In the genomic region with DNA sequence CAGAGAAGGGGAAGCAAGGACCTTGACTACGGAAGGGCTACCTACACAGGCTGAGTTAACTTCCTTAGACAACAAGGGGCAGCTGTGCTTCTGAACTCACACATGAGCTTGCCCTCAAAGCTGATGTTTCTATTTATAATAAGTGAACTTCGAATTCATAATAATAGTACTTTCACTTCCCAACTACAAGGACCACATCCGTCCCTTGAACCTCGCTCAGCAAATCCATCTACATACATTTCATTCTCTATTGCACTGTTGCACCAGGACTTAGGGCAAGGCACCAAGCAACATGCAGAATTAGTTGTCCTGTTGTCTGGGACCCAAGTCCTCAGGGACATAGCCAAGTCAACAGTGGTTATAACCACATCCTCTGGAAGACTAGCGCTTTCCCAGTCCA, we compare ENCODE assay signal across 17 mouse cellular contexts.
DNase-seq lines count a peak whose midpoint lies in the region; TF ChIP-seq lines count a peak whose summit lies in the region.
"Had no signal": no experiment of that assay in that cellular context is flagged by ENCODE, and none has a peak within 500 bp of the region (broad histone marks: within the 10 kb centered on the region; RNA-seq: fewer than 3 reads in every experiment).

No protein-coding gene starts in this region.

- H3K27me3 ChIP-seq in CH12.LX (replicated peaks), result no peaks in the 10 kb centered on the region
- H3K27me3 ChIP-seq: limb, embryonic 15.5 days had no signal

- peaks cover 0 to 51% of the 10 kb centered on the region in 2 experiments; a peak in 2 of 4 replicates for H3K4me1 ChIP-seq in CH12.LX (ENCODE audit: control insufficient read depth in 1 of 2, insufficient read depth in 2 of 2)
- H3K4me1 ChIP-seq: limb, embryonic 15.5 days had no signal

- in situ Hi-C loops in CH12.LX (cut with MboI; ENCODE audit: low pct_ligation_motif_present, low pct_unique_long_range_greater_than_20kb, low sequenced_read_pairs), result loop anchor here (25.0 kb wide), 3 partner anchors 331 to 844 kb away; no protein-coding TSS in a partner anchor

- H3K27ac ChIP-seq in CH12.LX (ENCODE audit: insufficient read depth, low read depth) (no peak overlapping the region), macrophage (peak overlapping the region; percentile 75)
- H3K27ac ChIP-seq: heart, adult 2 months; kidney, postnatal 0 days; layer of hippocampus, adult 2 months; limb, embryonic 15.5 days; midbrain, embryonic 10.5 days had no signal

- DNase-seq in heart, adult 11 months, result peak; percentile 95
- no peak for DNase-seq in heart, postnatal 14 days
- peak; percentile 94 for DNase-seq in CH12.LX (ENCODE audit: extremely low read depth)
- peak; percentile 41 for DNase-seq in skeletal muscle tissue, adult 2 months (ENCODE audit: low read depth, low spot score)
- no peak for DNase-seq in gastrocnemius, adult 18-20 months (ENCODE audit: low spot score)
- no peak for DNase-seq in thymus, adult 18-20 months
- DNase-seq: cerebellum, postnatal 10 days; heart, postnatal 4 days; kidney, adult 11 months; lung, postnatal 10 days; thymus, postnatal 25 days had no signal

- H3K4me2 ChIP-seq in CH12.LX (ENCODE audit: insufficient read depth, low read depth, poor library complexity, severe bottlenecking), result no peak overlapping the region
- H3K4me2 ChIP-seq: limb, embryonic 15.5 days had no signal

- no peaks in the 10 kb centered on the region for H3K36me3 ChIP-seq in CH12.LX (replicated peaks in 1 of 2; ENCODE audit: control insufficient read depth in 1 of 2, insufficient read depth in 1 of 2, low read length in 1 of 2)
- H3K36me3 ChIP-seq in macrophage (ENCODE audit: inconsistent target), result no peaks in the 10 kb centered on the region
- H3K36me3 ChIP-seq: limb, embryonic 15.5 days; midbrain, embryonic 10.5 days had no signal

- no peaks in the 10 kb centered on the region for H3K9me3 ChIP-seq in CH12.LX (replicated peaks; ENCODE audit: low read length)
- H3K9me3 ChIP-seq: limb, embryonic 15.5 days; midbrain, embryonic 10.5 days had no signal

- TF ChIP-seq POLR2A in CH12.LX (IDR thresholded peaks at IDR 0.05; ENCODE audit: low read depth, low read length), result no peak

- H3K4me3 ChIP-seq in CH12.LX (replicated peaks in 1 of 3; ENCODE audit: low read depth in 2 of 3, low read length in 2 of 3, poor library complexity in 1 of 3) (no peak overlapping the region), macrophage (ENCODE audit: inconsistent target) (no peak overlapping the region)
- H3K4me3 ChIP-seq: heart, adult 2 months; layer of hippocampus, adult 2 months; limb, embryonic 15.5 days; midbrain, embryonic 10.5 days had no signal

- dilution Hi-C loops in CH12.LX (cut with MboI; ENCODE audit: extremely low pct_ligation_motif_present, extremely low pct_unique_long_range_greater_than_20kb, low sequenced_read_pairs), result no loop called here

- peak; percentile 87 for TF ChIP-seq EP300 in CH12.LX (IDR thresholded peaks at IDR 0.05; ENCODE audit: low read length)

- no peak for TF ChIP-seq CTCF in CH12.LX (conservative IDR thresholded peaks at IDR 0.05 in 1 of 2, IDR thresholded peaks at IDR 0.05 in 1 of 2; ENCODE audit: low read depth in 2 of 2, low read length in 2 of 2)

- 8% methylated on average over 5 of the region's 5 CpGs for WGBS in macrophage (ENCODE audit: missing documents)

- TF ChIP-seq RAD21 in CH12.LX (IDR thresholded peaks at IDR 0.05; ENCODE audit: low read depth, low read length), result no peak; the same call in none of the 2 replicates

- H3K79me2 ChIP-seq in CH12.LX (replicated peaks; ENCODE audit: control insufficient read depth, extremely low read depth, insufficient read depth, poor library complexity, severe bottlenecking) (no peaks in the 10 kb centered on the region), macrophage (ENCODE audit: inconsistent target) (no peaks in the 10 kb centered on the region)

- intact Hi-C loops in heart, postnatal 14 days (cut with DNase I), result no loop called here

- H3K9ac ChIP-seq in CH12.LX (ENCODE audit: insufficient read depth, low read depth), result no peak overlapping the region
- H3K9ac ChIP-seq: limb, embryonic 15.5 days had no signal

TF ChIP-seq in CH12.LX, 34 proteins besides CTCF, POLR2A, EP300 and RAD21:
- TF ChIP-seq USF2 (conservative IDR thresholded peaks at IDR 0.05; ENCODE audit: low read depth, low read length) (no peak), ETS1 (conservative IDR thresholded peaks at IDR 0.05; ENCODE audit: low read depth, low read length) (peak; percentile 86), SIN3A (IDR thresholded peaks at IDR 0.05; ENCODE audit: low read length) (no peak; the same call in 1 of the 2 replicates), CHD2 (IDR thresholded peaks at IDR 0.05; ENCODE audit: low read length) (no peak), MAFK (IDR thresholded peaks at IDR 0.05; ENCODE audit: insufficient replicate concordance, low read length) (0 out of 2 replicates have a peak, but pooled peaks have one; percentile 65), IRF4 (IDR thresholded peaks at IDR 0.05; ENCODE audit: low read depth, low read length) (peak; percentile 68), HCFC1 (IDR thresholded peaks at IDR 0.05; ENCODE audit: low read depth, low read length) (no peak), MYC (IDR thresholded peaks at IDR 0.05; ENCODE audit: low read depth, low read length) (no peak), TCF12 (IDR thresholded peaks at IDR 0.05; ENCODE audit: low read depth, low read length) (peak; percentile 54; the same call in 1 of the 2 replicates), MAX (IDR thresholded peaks at IDR 0.05; ENCODE audit: low read length) (no peak), ZKSCAN1 (IDR thresholded peaks at IDR 0.05; ENCODE audit: borderline replicate concordance, low read depth, low read length) (no peak), NELFE (IDR thresholded peaks at IDR 0.05; ENCODE audit: low read depth, low read length) (no peak), POLR2AphosphoS2 (IDR thresholded peaks at IDR 0.05; ENCODE audit: low read depth, low read length) (no peak), MEF2A (IDR thresholded peaks at IDR 0.05; ENCODE audit: borderline replicate concordance, low read depth, low read length) (peak; percentile 85), BHLHE40 (IDR thresholded peaks at IDR 0.05; ENCODE audit: low read depth, low read length) (peak; percentile 80), JUND (conservative IDR thresholded peaks at IDR 0.05; ENCODE audit: low read depth, low read length) (0 out of 2 replicates have a peak, but pooled peaks have one; percentile 12)

Comparison
In these comparisons a context has a peak if more than half of its experiments do, and no peak if none do; other contexts are left out.
1. DNase-seq: peak in heart, adult 11 months (single experiment), CH12.LX (single experiment) and skeletal muscle tissue, adult 2 months (single experiment); none in heart, postnatal 14 days (0 of 2), gastrocnemius, adult 18-20 months (single experiment) and thymus, adult 18-20 months (0 of 2).